Mouse (Mus musculus) forebrain, embryonic 13.5 days (tissue): ENCODE results near the gene Ethe1. TPM values are rescaled to one million over a fixed set of nuclear protein-coding genes. Genes with fewer than 3 reads are reported as not detected.
"Not testable (repeated sequence)": the region's sequence is repeated elsewhere in the genome, so short reads cannot be mapped to it uniquely, and the experiment has no call there.

Experiments
- ATAC-seq: fragments of 200-750 bp; cut with Nextera tagmentation; 2 replicates; pipeline ENCODE4 v1.8.0; 2017
- H3K27ac ChIP-seq: fragments of 300-500 bp; sonication (generic); 2 replicates; pipeline ENCODE4 v1.5.1; 2015; ENCODE audit warnings: inconsistent platforms, mild to moderate bottlenecking, moderate library complexity
- H3K27me3 ChIP-seq: fragments of 300-500 bp; sonication (generic); 2 replicates; pipeline ENCODE4 v1.6.1; 2015; ENCODE audit warnings: mild to moderate bottlenecking, inconsistent platforms
- H3K36me3 ChIP-seq: fragments of 300-500 bp; sonication (generic); 2 replicates; pipeline ENCODE4 v1.6.1; 2015; ENCODE audit warnings: mild to moderate bottlenecking, inconsistent platforms; ENCODE audit not compliant: poor library complexity, severe bottlenecking
- H3K4me1 ChIP-seq: fragments of 300-500 bp; sonication (generic); 2 replicates; pipeline ENCODE4 v1.6.1; 2015; ENCODE audit warnings: inconsistent platforms
- H3K4me2 ChIP-seq: fragments of 300-500 bp; sonication (generic); 2 replicates; pipeline ENCODE4 v1.6.1; 2015; ENCODE audit warnings: inconsistent platforms, mild to moderate bottlenecking, moderate library complexity
- H3K4me3 ChIP-seq: fragments of 300-500 bp; sonication (generic); 2 replicates; pipeline ENCODE4 v1.5.1; 2015; ENCODE audit warnings: mild to moderate bottlenecking, inconsistent platforms
- H3K9ac ChIP-seq: fragments of 300-500 bp; sonication (generic); 2 replicates; pipeline ENCODE4 v1.6.1; 2015; ENCODE audit warnings: mild to moderate bottlenecking, inconsistent platforms
- H3K9me3 ChIP-seq: fragments of 300-500 bp; sonication (generic); replicated peaks from 2 replicates; pipeline ENCODE4 v1.6.1; 2016; ENCODE audit warnings: inconsistent platforms
- WGBS: fragments of 180-500 bp; shearing (Covaris S2); methylation state at CpG from one replicate; pipeline ENCODE4 v1.1.7; 2015; 5-methylcytosine and 5-hydroxymethylcytosine counted together
- polyA plus RNA-seq: library from polyadenylated mRNA; unstranded; fragments of >200 nt; fragmentation: Nextera tagmentation; extraction: Ambion mirVana; gene quantifications from 2 replicates; pipeline ENCODE4 v1.2.1, GENCODE M21; 2015

The Ethe1 gene
- polyA plus RNA-seq, 1 experiment from 2014 or later = 16.8 TPM

- H3K4me1 ChIP-seq, H3K27ac ChIP-seq, H3K9ac ChIP-seq, ATAC-seq, H3K4me2 ChIP-seq, H3K4me3 ChIP-seq, H3K36me3 ChIP-seq, H3K9me3 ChIP-seq: not testable (repeated sequence)
- 90% methylated on average over 8 of the region's 8 CpGs for WGBS
- H3K27me3 ChIP-seq = peaks cover 11% of the 10 kb centered on the region
Observed at GRCm38 (mm10) chr7:24618374-24618773, 31.0 kb downstream of the Ethe1 start.

DNA sequence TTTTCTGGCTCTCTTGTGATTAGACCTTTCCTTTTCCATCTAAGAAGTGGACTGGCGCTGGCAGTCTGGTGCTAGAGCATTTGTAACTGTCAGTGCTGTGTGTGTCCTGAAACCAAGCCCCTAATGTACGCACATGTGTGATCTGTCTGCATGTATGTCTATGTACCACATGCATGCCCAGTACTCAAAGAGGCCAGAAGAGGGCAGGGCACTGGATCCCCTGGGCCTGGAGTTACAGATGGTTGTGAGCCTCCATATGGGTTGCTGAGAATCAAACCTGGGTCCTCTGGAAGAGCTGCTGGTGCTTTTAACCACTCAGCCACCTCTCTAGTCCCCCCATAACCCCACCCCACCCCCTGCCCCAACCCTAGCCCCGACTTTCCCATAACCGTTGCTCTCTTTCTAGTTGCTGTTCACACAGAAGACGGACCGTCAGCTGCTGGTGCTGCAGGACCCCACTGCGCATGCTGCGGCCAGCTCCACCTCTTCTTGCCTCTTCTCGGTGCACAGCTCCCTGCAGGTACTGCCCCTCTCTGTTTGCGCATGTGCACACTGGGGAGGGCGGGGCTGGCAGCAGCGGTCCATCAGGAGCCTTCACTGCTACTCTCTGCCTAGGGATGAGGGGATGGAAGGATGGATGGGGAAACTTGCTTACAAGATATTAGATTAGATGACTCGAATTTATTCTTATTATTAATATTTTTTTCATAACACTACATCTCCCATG, 32.5 kb downstream of the Ethe1 start:
- Histone ChIP-seq H3K36me3 (no peaks in the 10 kb centered on the region), H3K27ac (no peak overlapping the region), H3K4me2 (no peak overlapping the region), H3K4me3 (no peak overlapping the region), H3K27me3 (0 out of 2 replicates have a peak, but pooled peaks cover 4% of the 10 kb centered on the region), H3K9ac (no peak overlapping the region), H3K4me1 (no peaks in the 10 kb centered on the region), H3K9me3 (peaks cover 8% of the 10 kb centered on the region; the same call in 1 of the 2 replicates)
- WGBS = 43% methylated on average over 13 of the region's 13 CpGs
- ATAC-seq = no peak

- Histone ChIP-seq H3K4me3 (no peak overlapping the region), H3K4me1 (0 out of 2 replicates have a peak, but pooled peaks cover 4% of the 10 kb centered on the region), H3K36me3 (no peaks in the 10 kb centered on the region), H3K27me3 (no peaks in the 10 kb centered on the region), H3K9ac (no peak overlapping the region), H3K4me2 (no peak overlapping the region), H3K9me3 (peaks cover 8% of the 10 kb centered on the region; the same call in 1 of the 2 replicates), H3K27ac (no peak overlapping the region)
- WGBS = 79% methylated on average over 3 of the region's 3 CpGs
- ATAC-seq = no peak
Observed at GRCm38 (mm10) chr7:24621193-24621592, 33.9 kb downstream of the Ethe1 start.

DNA sequence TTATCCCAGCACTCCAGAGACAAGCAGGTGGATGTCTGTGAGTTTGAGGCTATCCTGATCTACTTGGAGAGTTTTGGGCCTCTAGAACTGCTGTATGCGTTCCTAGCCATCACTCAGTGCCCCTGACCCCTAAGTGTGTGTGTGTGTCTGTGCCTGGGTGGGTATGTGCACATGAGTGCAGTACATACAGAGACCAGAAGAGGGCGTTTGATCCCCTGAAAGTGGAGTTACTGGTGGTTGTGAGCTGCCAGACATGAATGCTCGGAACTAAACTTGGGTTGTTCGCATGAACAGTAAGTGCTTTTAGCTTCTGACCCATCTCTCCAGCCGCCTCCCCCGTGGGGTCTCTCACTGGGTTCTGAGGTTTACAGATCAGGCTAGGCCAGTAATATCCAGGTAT, 35.6 kb downstream of the Ethe1 start:
- no peaks in the 10 kb centered on the region for H3K36me3 ChIP-seq
- no peak overlapping the region for H3K4me3 ChIP-seq
- no peak overlapping the region for H3K9ac ChIP-seq
- no peaks in the 10 kb centered on the region for H3K27me3 ChIP-seq
- no peak for ATAC-seq
- peaks cover 8% of the 10 kb centered on the region; the same call in 1 of the 2 replicates for H3K9me3 ChIP-seq
- H3K4me2 ChIP-seq = no peak overlapping the region
- 0 out of 2 replicates have a peak, but pooled peaks cover 4% of the 10 kb centered on the region for H3K4me1 ChIP-seq
- no peak overlapping the region for H3K27ac ChIP-seq
- WGBS = 80% methylated on average over 6 of the region's 6 CpGs

DNA sequence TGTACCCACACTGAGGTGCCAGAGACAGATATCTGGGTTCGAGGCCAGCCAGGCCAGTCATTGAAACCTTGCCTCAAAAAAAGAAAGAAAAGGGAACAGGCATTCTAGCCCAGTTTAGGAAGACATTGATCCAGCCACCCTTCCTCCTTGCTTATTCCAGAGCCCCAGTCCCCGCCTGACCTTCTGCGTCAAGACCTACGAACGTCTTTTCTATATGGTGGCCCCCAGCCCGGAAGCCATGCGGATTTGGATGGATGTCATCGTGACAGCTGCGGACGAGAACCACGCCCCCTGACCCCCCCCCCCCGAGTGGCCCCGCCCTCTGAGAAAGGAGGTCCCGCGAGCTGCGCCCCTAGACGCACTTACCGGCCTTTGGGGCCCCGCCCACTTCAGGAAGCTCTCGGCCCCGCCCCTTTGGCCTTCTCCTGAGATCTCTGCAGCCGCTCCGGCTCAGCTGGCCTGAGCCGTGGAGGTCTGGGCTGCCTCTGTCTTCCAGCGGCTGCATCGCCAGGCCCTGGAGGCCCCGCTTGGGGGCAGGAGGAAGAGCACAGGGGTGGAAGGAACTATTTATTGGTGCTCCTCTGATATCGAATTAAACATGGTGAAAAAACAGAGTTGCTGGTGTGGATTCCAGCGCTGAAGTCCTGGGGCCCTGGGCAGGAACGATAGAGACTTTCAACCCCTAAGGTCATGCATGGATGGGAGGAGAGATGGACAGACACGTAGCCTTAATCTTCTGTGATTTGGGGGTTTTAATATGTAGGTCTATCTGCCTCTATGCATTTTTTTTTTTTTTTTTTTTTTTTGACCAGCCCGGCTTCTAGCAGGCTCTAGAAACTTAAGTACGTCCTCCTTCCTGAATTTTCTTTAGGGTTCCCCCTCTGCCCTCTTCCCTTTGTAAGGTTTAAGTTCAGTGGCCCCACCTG, 41.6 kb downstream of the Ethe1 start:
- Histone ChIP-seq H3K9me3 (no peaks in the 10 kb centered on the region), H3K36me3 (no peaks in the 10 kb centered on the region), H3K9ac (peak overlapping the region; percentile 51; the same call in 1 of the 2 replicates), H3K4me3 (peak overlapping the region; percentile 30), H3K4me1 (peaks cover 11% of the 10 kb centered on the region), H3K27ac (no peak overlapping the region), H3K27me3 (0 out of 2 replicates have a peak, but pooled peaks cover 2% of the 10 kb centered on the region), H3K4me2 (peak overlapping the region; percentile 56)
- 10% methylated on average over 28 of the region's 33 CpGs for WGBS
- ATAC-seq = peak; percentile 85

DNA sequence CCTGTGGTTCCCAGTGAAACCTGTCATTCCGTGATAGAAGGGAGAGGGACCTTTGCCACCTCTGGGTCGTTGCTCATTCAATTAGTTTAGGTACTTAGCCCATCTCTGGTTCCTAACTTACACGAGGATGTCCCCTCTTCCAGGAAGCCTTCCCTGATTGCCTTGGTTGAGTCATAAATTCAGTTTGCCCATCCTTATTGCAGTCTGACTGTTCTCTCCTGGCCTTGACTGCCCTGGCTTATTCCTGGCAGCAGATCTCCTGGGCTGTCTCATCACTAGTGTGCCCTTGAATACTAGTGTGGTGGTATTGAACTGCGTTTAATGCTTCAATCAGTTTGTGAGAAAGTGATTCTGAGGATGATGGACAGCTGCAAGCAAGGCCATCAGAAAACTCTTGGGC, 42.3 kb downstream of the Ethe1 start:
- WGBS = 65% methylated on average over 4 of the region's 4 CpGs
- no peaks in the 10 kb centered on the region for H3K9me3 ChIP-seq

DNA sequence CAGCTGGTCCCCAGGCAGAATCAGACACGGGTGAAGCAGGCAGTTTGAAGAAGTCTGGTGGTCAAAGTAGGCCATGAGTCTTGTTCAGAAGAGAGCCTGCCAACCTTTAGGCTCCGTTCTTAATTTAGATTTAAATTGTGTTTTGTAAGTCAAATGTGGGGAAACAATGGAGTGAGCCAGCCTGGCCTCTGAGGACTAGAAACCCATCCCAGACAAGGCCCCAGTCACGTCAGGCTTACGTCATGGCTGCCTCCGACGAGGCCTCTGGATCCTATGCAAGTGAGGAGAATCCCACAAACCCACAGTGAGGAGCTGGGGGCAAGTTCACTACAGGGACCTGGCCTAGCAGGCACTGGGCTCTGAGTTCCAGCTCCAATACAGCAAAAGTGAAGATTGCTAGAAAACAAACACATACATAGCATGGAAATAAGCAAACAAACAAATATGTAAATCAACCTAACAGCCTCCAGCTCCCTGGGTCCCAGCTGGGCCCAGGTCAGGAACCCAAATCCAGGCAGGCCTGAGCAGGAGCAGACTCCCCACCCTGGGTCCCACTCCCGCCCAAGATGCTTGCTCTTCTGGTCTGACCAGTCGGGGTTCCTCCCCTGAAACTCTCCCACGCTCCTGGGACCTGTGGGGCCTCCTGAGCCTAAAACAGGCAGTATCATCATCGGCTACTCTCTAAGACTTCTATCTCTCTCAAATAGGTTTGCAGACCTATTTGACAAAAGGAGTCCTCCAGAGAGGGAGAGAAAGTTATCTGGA, 43.0 kb downstream of the Ethe1 start:
- 71% methylated on average over 10 of the region's 10 CpGs for WGBS
- H3K27me3 ChIP-seq = 0 out of 2 replicates have a peak, but pooled peaks cover 7% of the 10 kb centered on the region
- no peak overlapping the region for H3K4me2 ChIP-seq
- H3K9me3 ChIP-seq = no peaks in the 10 kb centered on the region
- peaks cover 11% of the 10 kb centered on the region for H3K4me1 ChIP-seq
- no peaks in the 10 kb centered on the region for H3K36me3 ChIP-seq
- H3K27ac ChIP-seq = no peak overlapping the region
- ATAC-seq = no peak
- no peak overlapping the region for H3K9ac ChIP-seq
- no peak overlapping the region for H3K4me3 ChIP-seq

More for the DNA sequence above, 42.3 kb downstream of the Ethe1 start:
- Histone ChIP-seq H3K36me3 (no peaks in the 10 kb centered on the region), H3K9ac (no peak overlapping the region), H3K4me3 (no peak overlapping the region), H3K4me2 (no peak overlapping the region), H3K4me1 (peaks cover 11% of the 10 kb centered on the region), H3K27me3 (0 out of 2 replicates have a peak, but pooled peaks cover 4% of the 10 kb centered on the region), H3K27ac (no peak overlapping the region)
- no peak for ATAC-seq

DNA sequence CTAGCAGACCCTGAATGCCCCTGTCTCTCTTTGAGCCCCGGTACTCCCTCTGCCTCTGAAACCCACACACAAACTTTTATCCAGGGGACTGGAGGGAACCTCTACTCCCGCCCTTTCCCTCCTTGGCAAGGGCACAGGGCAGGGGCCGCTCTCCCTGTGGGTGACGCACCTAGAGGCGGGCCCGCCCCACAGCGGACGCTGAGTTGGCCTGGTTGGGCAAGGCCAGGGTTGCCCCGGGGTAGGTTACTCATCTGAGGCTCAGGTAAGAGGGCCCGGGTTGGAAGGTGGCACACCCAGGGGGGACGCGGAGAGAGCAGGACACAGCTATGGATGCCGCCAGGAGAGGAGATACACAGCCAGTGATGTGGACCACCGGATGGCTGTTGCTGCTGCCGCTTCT, 48.9 kb downstream of the Ethe1 start, which contains the start of gene Lypd3:
Gene Lypd3, plus strand, starts transcription at position 287 of the 400 bp plus-strand sequence.
- H3K4me1 ChIP-seq = peaks cover 21% of the 10 kb centered on the region
- no peak for ATAC-seq
- no peaks in the 10 kb centered on the region for H3K36me3 ChIP-seq
- no peaks in the 10 kb centered on the region for H3K9me3 ChIP-seq
- H3K27me3 ChIP-seq = peaks cover 62% of the 10 kb centered on the region
- WGBS = 12% methylated on average over 15 of the region's 15 CpGs
- no peak within 1 kb of the TSS for H3K9ac ChIP-seq
- H3K4me3 ChIP-seq = peak within 1 kb of the TSS; percentile 20
- H3K4me2 ChIP-seq = peak within 1 kb of the TSS; percentile 77
- no peak within 1 kb of the TSS for H3K27ac ChIP-seq

- no peak overlapping the region for H3K27ac ChIP-seq
- H3K36me3 ChIP-seq = no peaks in the 10 kb centered on the region
- H3K9me3 ChIP-seq = no peaks in the 10 kb centered on the region
- H3K4me1 ChIP-seq = peaks cover 21% of the 10 kb centered on the region
- peaks cover 68% of the 10 kb centered on the region for H3K27me3 ChIP-seq
- peak overlapping the region; percentile 20 for H3K4me3 ChIP-seq
- WGBS = 1% methylated on average over 18 of the region's 18 CpGs
- H3K4me2 ChIP-seq = peak overlapping the region; percentile 77
- peak; percentile 27; the same call in 1 of the 2 replicates for ATAC-seq
- no peak overlapping the region for H3K9ac ChIP-seq
Observed at GRCm38 (mm10) chr7:24637046-24637445, 49.7 kb downstream of the Ethe1 start.

GRCm38 (mm10) chr7:24638026-24638856, 50.9 kb downstream of the Ethe1 start:
- peak overlapping the region; percentile 77 for H3K4me2 ChIP-seq
- peaks cover 68% of the 10 kb centered on the region for H3K27me3 ChIP-seq
- peak overlapping the region; percentile 48 for H3K9ac ChIP-seq
- H3K4me3 ChIP-seq = peak overlapping the region; percentile 41
- no peak overlapping the region for H3K27ac ChIP-seq
- no peaks in the 10 kb centered on the region for H3K36me3 ChIP-seq
- peaks cover 21% of the 10 kb centered on the region for H3K4me1 ChIP-seq
- ATAC-seq = no peak
- no peaks in the 10 kb centered on the region for H3K9me3 ChIP-seq
- 3% methylated on average over 35 of the region's 35 CpGs for WGBS

DNA sequence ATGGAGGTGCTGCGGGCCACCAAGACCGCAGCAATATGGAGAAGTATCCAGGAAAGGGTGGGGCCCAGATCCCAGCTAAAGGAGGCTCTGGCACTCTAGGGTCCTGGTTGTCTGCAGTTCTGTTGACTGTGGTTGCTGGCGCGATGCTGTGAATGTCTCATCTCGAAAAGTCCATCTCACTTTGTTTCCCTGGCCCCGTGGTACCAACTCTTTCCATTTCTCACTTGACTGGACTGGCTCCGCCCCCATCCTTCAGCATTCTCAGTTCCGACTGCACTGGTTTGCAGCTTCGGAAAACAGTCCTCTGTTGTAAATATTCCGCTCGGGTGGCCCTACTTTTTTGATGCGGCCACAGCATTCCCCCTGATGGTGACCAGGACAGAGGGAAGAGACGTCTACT, 53.1 kb downstream of the Ethe1 start:
- Histone ChIP-seq H3K4me1 (peaks cover 21% of the 10 kb centered on the region), H3K27me3 (peaks cover 60% of the 10 kb centered on the region), H3K4me2 (no peak overlapping the region), H3K27ac (no peak overlapping the region), H3K36me3 (no peaks in the 10 kb centered on the region), H3K9me3 (no peaks in the 10 kb centered on the region), H3K9ac (no peak overlapping the region), H3K4me3 (no peak overlapping the region)
- ATAC-seq = no peak
- 67% methylated on average over 13 of the region's 13 CpGs for WGBS
